Mouse (Mus musculus): ENCODE measurements around the gene Lrp6. TPM values are rescaled to one million over a fixed set of nuclear protein-coding genes. Genes with fewer than 3 reads are reported as not detected.

The Lrp6 gene
- polyA plus RNA-seq, 1 experiment from 2014 or later = 20.0 TPM

- H3K27ac ChIP-seq (ENCODE audit: low read length) = no peak overlapping the region
- no peaks in the 10 kb centered on the region for H3K36me3 ChIP-seq (ENCODE audit: control insufficient read depth, insufficient read depth)
- peaks cover 13% of the 10 kb centered on the region for H3K4me1 ChIP-seq (replicated peaks; ENCODE audit: control insufficient read depth, insufficient read depth, low read length)
- no peaks in the 10 kb centered on the region for H3K27me3 ChIP-seq (replicated peaks; ENCODE audit: control insufficient read depth, insufficient read depth, low read length)
- peak; percentile 45; the same call in 1 of the 2 replicates for ATAC-seq
- H3K4me3 ChIP-seq (replicated peaks; ENCODE audit: low read length) = no peak overlapping the region
- no peak overlapping the region for H3K9ac ChIP-seq (replicated peaks; ENCODE audit: low read depth, low read length)
- H3K4me2 ChIP-seq (ENCODE audit: low read length) = no peak overlapping the region
- H3K9me3 ChIP-seq (ENCODE audit: control insufficient read depth, low read length) = no peaks in the 10 kb centered on the region; the same call in 1 of the 2 replicates
These were observed 23.2 kb downstream of the Lrp6 start for GRCm38 (mm10) chr6:134543607-134544006.

DNA sequence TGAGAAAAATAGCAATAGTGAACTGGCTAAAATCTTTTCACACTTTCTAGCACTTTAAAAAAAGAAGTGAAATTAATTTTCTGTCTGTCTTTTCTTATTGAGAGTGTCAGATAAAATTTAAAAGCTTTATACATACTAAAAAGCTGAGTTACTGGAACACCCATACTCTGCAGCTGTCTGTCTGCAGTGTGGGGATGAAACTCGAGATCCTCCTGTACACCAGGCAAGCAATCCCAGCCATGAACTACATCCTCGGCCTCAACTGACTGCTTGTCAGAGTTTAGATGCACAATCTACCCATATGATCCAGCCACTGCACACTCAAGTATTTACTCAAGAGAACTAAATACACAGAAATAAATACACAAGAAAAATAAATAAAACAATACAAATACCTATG lies 24.4 kb downstream of the Lrp6 start:
- H3K27ac ChIP-seq (ENCODE audit: low read length) = no peak overlapping the region
- ATAC-seq = no peak
- WGBS = 91% methylated on average over 2 of the region's 2 CpGs

GRCm38 (mm10) chr6:134540161-134540560 lies 26.6 kb downstream of the Lrp6 start:
- no peaks in the 10 kb centered on the region for H3K36me3 ChIP-seq (ENCODE audit: control insufficient read depth, insufficient read depth)
- no peaks in the 10 kb centered on the region for H3K9me3 ChIP-seq (ENCODE audit: control insufficient read depth, low read length)
- no peaks in the 10 kb centered on the region for H3K27me3 ChIP-seq (replicated peaks; ENCODE audit: control insufficient read depth, insufficient read depth, low read length)
- H3K4me2 ChIP-seq (ENCODE audit: low read length) = no peak overlapping the region
- H3K9ac ChIP-seq (replicated peaks; ENCODE audit: low read depth, low read length) = no peak overlapping the region
- H3K4me3 ChIP-seq (replicated peaks; ENCODE audit: low read length) = no peak overlapping the region
- ATAC-seq = no peak
- no peak overlapping the region for H3K27ac ChIP-seq (ENCODE audit: low read length)
- H3K4me1 ChIP-seq (replicated peaks; ENCODE audit: control insufficient read depth, insufficient read depth, low read length) = peaks cover 11% of the 10 kb centered on the region
- 82% methylated on average over 6 of the region's 6 CpGs for WGBS

More for the DNA sequence above, 24.4 kb downstream of the Lrp6 start:
- H3K4me2 ChIP-seq (ENCODE audit: low read length) = no peak overlapping the region
- H3K9ac ChIP-seq (replicated peaks; ENCODE audit: low read depth, low read length) = no peak overlapping the region
- peaks cover 13% of the 10 kb centered on the region for H3K4me1 ChIP-seq (replicated peaks; ENCODE audit: control insufficient read depth, insufficient read depth, low read length)
- H3K27me3 ChIP-seq (replicated peaks; ENCODE audit: control insufficient read depth, insufficient read depth, low read length) = no peaks in the 10 kb centered on the region
- no peaks in the 10 kb centered on the region for H3K36me3 ChIP-seq (ENCODE audit: control insufficient read depth, insufficient read depth)
- no peak overlapping the region for H3K4me3 ChIP-seq (replicated peaks; ENCODE audit: low read length)
- no peaks in the 10 kb centered on the region for H3K9me3 ChIP-seq (ENCODE audit: control insufficient read depth, low read length)

GRCm38 (mm10) chr6:134539459-134539858 lies 27.3 kb downstream of the Lrp6 start:
- Histone ChIP-seq H3K9me3 (ENCODE audit: control insufficient read depth, low read length) (no peaks in the 10 kb centered on the region), H3K4me3 (replicated peaks; ENCODE audit: low read length) (no peak overlapping the region), H3K4me1 (replicated peaks; ENCODE audit: control insufficient read depth, insufficient read depth, low read length) (peaks cover 6% of the 10 kb centered on the region), H3K27me3 (replicated peaks; ENCODE audit: control insufficient read depth, insufficient read depth, low read length) (no peaks in the 10 kb centered on the region), H3K36me3 (ENCODE audit: control insufficient read depth, insufficient read depth) (no peaks in the 10 kb centered on the region), H3K27ac (ENCODE audit: low read length) (no peak overlapping the region), H3K4me2 (ENCODE audit: low read length) (no peak overlapping the region), H3K9ac (replicated peaks; ENCODE audit: low read depth, low read length) (no peak overlapping the region)
- WGBS = 90% methylated on average over 3 of the region's 3 CpGs
- no peak for ATAC-seq

- H3K9me3 ChIP-seq (ENCODE audit: control insufficient read depth, low read length) = no peaks in the 10 kb centered on the region
- no peaks in the 10 kb centered on the region for H3K36me3 ChIP-seq (ENCODE audit: control insufficient read depth, insufficient read depth)
- no peaks in the 10 kb centered on the region for H3K27me3 ChIP-seq (replicated peaks; ENCODE audit: control insufficient read depth, insufficient read depth, low read length)
- H3K4me1 ChIP-seq (replicated peaks; ENCODE audit: control insufficient read depth, insufficient read depth, low read length) = peaks cover 3% of the 10 kb centered on the region
- no peak overlapping the region for H3K9ac ChIP-seq (replicated peaks; ENCODE audit: low read depth, low read length)
- ATAC-seq = no peak
- no peak overlapping the region for H3K27ac ChIP-seq (ENCODE audit: low read length)
- 89% methylated on average over 4 of the region's 4 CpGs for WGBS
- H3K4me3 ChIP-seq (replicated peaks; ENCODE audit: low read length) = no peak overlapping the region
- H3K4me2 ChIP-seq (ENCODE audit: low read length) = no peak overlapping the region
These were observed 28.0 kb downstream of the Lrp6 start for GRCm38 (mm10) chr6:134538805-134539204.

GRCm38 (mm10) chr6:134537461-134538117 lies 29.2 kb downstream of the Lrp6 start:
- WGBS = 20% methylated on average over 10 of the region's 10 CpGs
- Histone ChIP-seq H3K4me3 (replicated peaks; ENCODE audit: low read length) (no peak overlapping the region), H3K9me3 (ENCODE audit: control insufficient read depth, low read length) (no peaks in the 10 kb centered on the region), H3K27me3 (replicated peaks; ENCODE audit: control insufficient read depth, insufficient read depth, low read length) (no peaks in the 10 kb centered on the region), H3K36me3 (ENCODE audit: control insufficient read depth, insufficient read depth) (no peaks in the 10 kb centered on the region), H3K9ac (replicated peaks; ENCODE audit: low read depth, low read length) (no peak overlapping the region), H3K4me2 (ENCODE audit: low read length) (no peak overlapping the region), H3K27ac (ENCODE audit: low read length) (no peak overlapping the region), H3K4me1 (replicated peaks; ENCODE audit: control insufficient read depth, insufficient read depth, low read length) (no peaks in the 10 kb centered on the region; the same call in 1 of the 2 replicates)
- ATAC-seq = peak; percentile 49

DNA sequence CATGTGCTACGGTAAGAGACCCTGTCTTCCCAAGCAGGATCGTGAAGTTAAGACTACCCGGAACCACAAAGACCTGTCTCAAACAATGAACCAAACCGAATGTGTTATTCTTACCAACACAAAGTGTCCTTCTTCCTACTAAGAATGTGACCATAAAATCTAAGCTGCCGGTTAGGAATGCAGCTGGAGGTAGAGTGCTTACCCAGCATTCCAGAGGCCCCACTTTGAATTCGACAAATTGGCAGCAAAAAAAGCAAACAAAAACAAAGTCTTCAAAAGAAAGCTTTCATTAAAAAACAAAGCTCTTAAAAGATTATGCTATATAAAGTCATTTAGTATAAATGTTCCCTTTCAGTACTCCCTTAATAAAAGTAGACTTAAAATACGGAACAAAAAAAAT lies 31.6 kb downstream of the Lrp6 start:
- no peak overlapping the region for H3K4me3 ChIP-seq (replicated peaks; ENCODE audit: low read length)
- no peaks in the 10 kb centered on the region; the same call in 1 of the 2 replicates for H3K4me1 ChIP-seq (replicated peaks; ENCODE audit: control insufficient read depth, insufficient read depth, low read length)
- H3K36me3 ChIP-seq (ENCODE audit: control insufficient read depth, insufficient read depth) = no peaks in the 10 kb centered on the region
- H3K27me3 ChIP-seq (replicated peaks; ENCODE audit: control insufficient read depth, insufficient read depth, low read length) = no peaks in the 10 kb centered on the region
- H3K27ac ChIP-seq (ENCODE audit: low read length) = no peak overlapping the region
- no peaks in the 10 kb centered on the region for H3K9me3 ChIP-seq (ENCODE audit: control insufficient read depth, low read length)
- no peak overlapping the region for H3K4me2 ChIP-seq (ENCODE audit: low read length)
- H3K9ac ChIP-seq (replicated peaks; ENCODE audit: low read depth, low read length) = no peak overlapping the region
- 50% methylated on average over 7 of the region's 7 CpGs for WGBS
- no peak for ATAC-seq

- Histone ChIP-seq H3K27ac (ENCODE audit: low read length) (no peak overlapping the region), H3K4me1 (replicated peaks; ENCODE audit: control insufficient read depth, insufficient read depth, low read length) (no peaks in the 10 kb centered on the region; the same call in 1 of the 2 replicates), H3K9ac (replicated peaks; ENCODE audit: low read depth, low read length) (no peak overlapping the region), H3K9me3 (ENCODE audit: control insufficient read depth, low read length) (no peaks in the 10 kb centered on the region), H3K36me3 (ENCODE audit: control insufficient read depth, insufficient read depth) (no peaks in the 10 kb centered on the region), H3K4me3 (replicated peaks; ENCODE audit: low read length) (no peak overlapping the region), H3K4me2 (ENCODE audit: low read length) (no peak overlapping the region), H3K27me3 (replicated peaks; ENCODE audit: control insufficient read depth, insufficient read depth, low read length) (no peaks in the 10 kb centered on the region)
- ATAC-seq = no peak
- WGBS = 91% methylated on average over 3 of the region's 3 CpGs
These were observed 33.7 kb downstream of the Lrp6 start for GRCm38 (mm10) chr6:134533021-134533420.

- 61% methylated on average over 1 of the region's 1 CpGs for WGBS
- H3K9ac ChIP-seq (replicated peaks; ENCODE audit: low read depth, low read length) = no peak overlapping the region
- H3K27ac ChIP-seq (ENCODE audit: low read length) = no peak overlapping the region
- no peak overlapping the region for H3K4me3 ChIP-seq (replicated peaks; ENCODE audit: low read length)
- H3K4me2 ChIP-seq (ENCODE audit: low read length) = no peak overlapping the region
- H3K36me3 ChIP-seq (ENCODE audit: control insufficient read depth, insufficient read depth) = no peaks in the 10 kb centered on the region
- H3K27me3 ChIP-seq (replicated peaks; ENCODE audit: control insufficient read depth, insufficient read depth, low read length) = no peaks in the 10 kb centered on the region
- peaks cover 5% of the 10 kb centered on the region; the same call in 1 of the 2 replicates for H3K4me1 ChIP-seq (replicated peaks; ENCODE audit: control insufficient read depth, insufficient read depth, low read length)
- no peak for ATAC-seq
- H3K9me3 ChIP-seq (ENCODE audit: control insufficient read depth, low read length) = no peaks in the 10 kb centered on the region
These were observed 34.8 kb downstream of the Lrp6 start for GRCm38 (mm10) chr6:134531950-134532349.

DNA sequence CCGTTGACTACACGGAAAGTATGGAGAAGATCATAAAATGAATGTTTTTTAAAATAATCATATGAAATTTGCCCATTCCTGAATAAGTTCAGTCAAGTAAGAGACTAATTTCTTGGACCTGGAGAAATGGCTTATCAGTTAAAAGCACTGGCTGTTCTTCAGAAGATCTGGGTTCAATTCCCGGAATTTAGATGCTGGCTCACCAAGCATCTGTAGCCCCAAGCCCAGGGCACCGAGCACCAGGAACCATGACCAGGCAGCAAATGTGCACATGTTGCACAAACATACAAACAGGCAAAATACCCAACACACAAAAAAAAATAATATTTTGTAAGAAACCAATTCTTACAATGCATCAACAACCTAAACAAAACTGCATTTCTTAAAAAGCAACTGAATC lies 37.4 kb downstream of the Lrp6 start:
- Histone ChIP-seq H3K9me3 (ENCODE audit: control insufficient read depth, low read length) (no peaks in the 10 kb centered on the region), H3K27me3 (replicated peaks; ENCODE audit: control insufficient read depth, insufficient read depth, low read length) (no peaks in the 10 kb centered on the region), H3K4me3 (replicated peaks; ENCODE audit: low read length) (no peak overlapping the region), H3K9ac (replicated peaks; ENCODE audit: low read depth, low read length) (no peak overlapping the region), H3K27ac (ENCODE audit: low read length) (no peak overlapping the region), H3K36me3 (ENCODE audit: control insufficient read depth, insufficient read depth) (no peaks in the 10 kb centered on the region), H3K4me2 (ENCODE audit: low read length) (no peak overlapping the region), H3K4me1 (replicated peaks; ENCODE audit: control insufficient read depth, insufficient read depth, low read length) (0 out of 2 replicates have a peak, but pooled peaks cover 5% of the 10 kb centered on the region)
- ATAC-seq = no peak
- 93% methylated on average over 4 of the region's 4 CpGs for WGBS
